Mouse (Mus musculus) heart, embryonic 14.5 days (tissue): ENCODE measurements at regions not wholly inside any gene's neighbourhood (a gene's known extent, or its start where the extent isn't known, plus 50 kb on each side); places are given as distances from the start of the nearest gene placed in this dataset.

Experiments
- ATAC-seq: fragments of 200-750 bp; cut with Nextera tagmentation; 2 replicates; pipeline ENCODE4 v1.8.0; 2017; ENCODE audit warnings: low read depth, moderate TSS enrichment; ENCODE audit not compliant: insufficient number of reproducible peaks, insufficient read depth, low FRiP score
- H3K27ac ChIP-seq, 2 experiments: fragments of 200-500 bp in 1 of 2; fragments of 300-500 bp in 1 of 2; sonication (generic) in 1 of 2; replicated peaks in 1 of 2; 2 replicates each; pipeline ENCODE4 v1.5.1; 2012 to 2014; ENCODE audit warnings: low read depth in 2 of 2, low read length in 2 of 2, control low read depth in 1 of 2, mild to moderate bottlenecking in 1 of 2, mixed read lengths in 1 of 2; ENCODE audit not compliant: control insufficient read depth in 1 of 2, insufficient read depth in 1 of 2
- H3K27me3 ChIP-seq: fragments of 300-500 bp; sonication (generic); 2 replicates; pipeline ENCODE4 v1.6.1; 2014; ENCODE audit warnings: mild to moderate bottlenecking, low read length, control low read depth; ENCODE audit not compliant: control insufficient read depth, insufficient read depth
- H3K36me3 ChIP-seq: fragments of 300-500 bp; sonication (generic); 2 replicates; pipeline ENCODE4 v1.6.1; 2014; ENCODE audit warnings: mild to moderate bottlenecking, control low read depth, low read length, mixed read lengths; ENCODE audit not compliant: control insufficient read depth, insufficient read depth
- H3K4me1 ChIP-seq, 2 experiments: fragments of 200-500 bp in 1 of 2; fragments of 300-500 bp in 1 of 2; sonication (generic) in 1 of 2; 2 replicates each; pipeline ENCODE4 v1.6.1; 2012 to 2014; ENCODE audit warnings: low read length in 2 of 2, control low read depth in 1 of 2, mixed read lengths in 1 of 2; ENCODE audit not compliant: control insufficient read depth in 2 of 2, insufficient read depth in 2 of 2
- H3K4me2 ChIP-seq: fragments of 300-500 bp; sonication (generic); 2 replicates; pipeline ENCODE4 v1.6.1; 2014; ENCODE audit warnings: mild to moderate bottlenecking, low read length
- H3K4me3 ChIP-seq, 2 experiments: fragments of 200-500 bp in 1 of 2; fragments of 300-500 bp in 1 of 2; sonication (generic) in 1 of 2; 2 replicates each; pipeline ENCODE4 v1.5.1; 2012 to 2014; ENCODE audit warnings: low read length in 2 of 2, mild to moderate bottlenecking in 2 of 2, control low read depth in 1 of 2, low read depth in 1 of 2, moderate library complexity in 1 of 2; ENCODE audit not compliant: control insufficient read depth in 1 of 2, insufficient read depth in 1 of 2
- H3K9ac ChIP-seq: fragments of 300-500 bp; sonication (generic); 2 replicates; pipeline ENCODE4 v1.6.1; 2014; ENCODE audit warnings: mild to moderate bottlenecking, low read length
- H3K9me3 ChIP-seq: fragments of 300-500 bp; sonication (generic); 2 replicates; pipeline ENCODE4 v1.6.1; 2016; ENCODE audit warnings: low read length, control low read depth; ENCODE audit not compliant: control insufficient read depth
- WGBS: fragments of 180-500 bp; shearing (Covaris S2); extraction: QIAGEN DNeasy Blood & Tissue Kit; methylation state at CpG from one replicate; pipeline ENCODE4 v1.1.7; 2014; 5-methylcytosine and 5-hydroxymethylcytosine counted together

DNA sequence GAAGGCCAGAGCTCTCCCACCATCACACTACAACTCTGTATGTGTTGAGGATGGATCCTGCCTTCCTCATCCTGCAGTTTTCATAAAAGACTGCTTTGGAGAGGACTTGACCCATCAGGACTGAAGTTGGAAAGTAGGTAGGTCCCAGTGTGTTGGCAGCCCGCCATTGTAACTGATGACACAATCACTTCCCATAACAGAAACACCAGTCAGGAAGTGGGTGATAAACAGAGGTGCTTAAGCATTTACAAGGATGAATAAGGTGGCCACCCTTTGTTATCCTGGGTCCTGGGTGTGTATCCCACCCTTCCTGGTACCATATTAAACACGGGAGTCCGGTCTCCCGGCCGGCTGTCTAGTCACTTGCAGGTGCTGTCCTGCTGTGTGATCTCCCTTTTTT, 118.3 kb downstream of the Snx10 start:
- ATAC-seq: no peak
- 47% methylated on average over 5 of the region's 5 CpGs for WGBS

GRCm38 (mm10) chr6:51648813-51649212, 125.1 kb downstream of the Snx10 start:
- no peak overlapping the region for H3K4me3 ChIP-seq
- no peaks in the 10 kb centered on the region for H3K4me1 ChIP-seq
- no peak overlapping the region for H3K9ac ChIP-seq
- 91% methylated on average over 7 of the region's 7 CpGs for WGBS
- no peaks in the 10 kb centered on the region for H3K27me3 ChIP-seq
- ATAC-seq: no peak
- no peak overlapping the region for H3K27ac ChIP-seq
- H3K9me3 ChIP-seq: no peaks in the 10 kb centered on the region
- H3K4me2 ChIP-seq: no peak overlapping the region
- H3K36me3 ChIP-seq: no peaks in the 10 kb centered on the region

More for the DNA sequence above, 118.3 kb downstream of the Snx10 start:
- H3K9me3 ChIP-seq: no peaks in the 10 kb centered on the region
- H3K27me3 ChIP-seq: no peaks in the 10 kb centered on the region
- no peak overlapping the region for H3K4me3 ChIP-seq
- no peak overlapping the region for H3K27ac ChIP-seq
- no peaks in the 10 kb centered on the region for H3K36me3 ChIP-seq
- H3K9ac ChIP-seq: no peak overlapping the region
- no peak overlapping the region for H3K4me2 ChIP-seq
- H3K4me1 ChIP-seq: no peaks in the 10 kb centered on the region

DNA sequence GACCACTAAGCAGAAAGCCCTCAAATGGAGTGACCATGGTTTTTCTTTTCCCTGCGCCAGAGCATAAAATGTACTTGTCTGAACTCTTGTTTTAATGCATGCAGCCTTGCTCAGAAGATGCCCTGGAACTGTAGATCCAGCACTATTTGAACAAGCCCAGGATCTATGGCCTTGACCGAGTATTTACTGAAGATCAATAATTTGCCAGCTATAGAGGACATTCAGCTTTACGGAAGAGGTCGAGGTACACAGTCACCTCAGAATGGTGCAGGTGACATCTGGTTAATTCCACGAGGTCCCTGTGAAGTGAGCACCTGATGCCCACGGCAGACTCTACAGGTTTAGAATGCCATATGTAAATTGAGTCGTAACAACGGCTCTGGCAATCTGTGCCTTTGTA, 130.1 kb downstream of the Snx10 start:
- no peaks in the 10 kb centered on the region for H3K9me3 ChIP-seq
- 0 out of 4 replicates have a peak, but pooled peaks cover 0 to 2% of the 10 kb centered on the region in 2 experiments for H3K4me1 ChIP-seq
- no peak for ATAC-seq
- H3K27me3 ChIP-seq: no peaks in the 10 kb centered on the region
- H3K4me2 ChIP-seq: no peak overlapping the region
- no peaks in the 10 kb centered on the region for H3K36me3 ChIP-seq
- WGBS: 85% methylated on average over 8 of the region's 8 CpGs
- no peak overlapping the region for H3K27ac ChIP-seq
- H3K4me3 ChIP-seq: no peak overlapping the region
- H3K9ac ChIP-seq: no peak overlapping the region

DNA sequence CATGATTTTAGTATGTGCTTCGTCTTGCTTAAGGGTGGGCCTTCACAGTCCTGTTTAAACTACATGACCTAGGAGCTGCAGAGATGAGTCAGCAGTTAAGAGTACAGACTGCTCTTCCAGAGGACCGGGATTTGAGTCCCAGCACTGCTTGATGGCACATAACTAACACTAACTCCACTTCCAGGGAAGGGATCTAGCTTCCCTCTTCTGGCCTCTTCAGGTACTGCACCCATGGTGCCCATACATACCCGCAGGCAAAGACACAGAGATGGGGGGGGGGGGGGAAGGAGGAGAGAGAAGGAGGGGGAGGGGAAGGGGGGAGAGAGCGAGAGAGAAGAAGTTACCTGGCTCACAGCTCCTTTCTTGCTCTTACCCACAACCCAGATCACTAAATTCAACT, 131.3 kb downstream of the Snx10 start:
- Histone ChIP-seq H3K27ac (no peak overlapping the region), H3K27me3 (no peaks in the 10 kb centered on the region), H3K9me3 (no peaks in the 10 kb centered on the region), H3K4me2 (no peak overlapping the region), H3K4me3 (no peak overlapping the region), H3K36me3 (no peaks in the 10 kb centered on the region), H3K4me1 (0 out of 4 replicates have a peak, but pooled peaks cover 0 to 2% of the 10 kb centered on the region in 2 experiments), H3K9ac (no peak overlapping the region)
- WGBS: 89% methylated on average over 4 of the region's 4 CpGs
- ATAC-seq: no peak

DNA sequence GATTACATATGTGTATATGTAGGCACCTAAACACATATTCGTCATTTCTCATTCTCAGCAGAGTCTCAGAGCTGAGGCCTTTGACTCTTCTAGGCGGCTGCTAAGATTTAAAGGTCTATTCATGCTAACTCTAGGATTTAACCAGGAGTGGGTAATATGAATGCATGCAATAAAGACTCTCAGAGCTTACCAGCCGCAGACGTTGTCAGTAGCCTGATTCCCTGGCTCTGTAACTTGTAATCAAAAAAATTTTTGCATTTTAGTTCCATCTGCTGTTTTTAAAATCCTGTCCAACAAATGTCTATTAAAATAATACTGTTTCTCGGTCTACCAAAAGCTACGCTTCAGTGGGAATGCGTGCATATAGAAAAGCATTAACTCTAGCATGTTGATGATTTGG, 132.4 kb downstream of the Snx10 start:
- Histone ChIP-seq H3K27ac (no peak overlapping the region), H3K4me3 (no peak overlapping the region), H3K27me3 (no peaks in the 10 kb centered on the region), H3K9me3 (no peaks in the 10 kb centered on the region), H3K4me1 (0 out of 4 replicates have a peak, but pooled peaks cover 0 to 2% of the 10 kb centered on the region in 2 experiments), H3K9ac (no peak overlapping the region), H3K4me2 (no peak overlapping the region), H3K36me3 (no peaks in the 10 kb centered on the region)
- ATAC-seq: no peak
- WGBS: 91% methylated on average over 7 of the region's 7 CpGs

GRCm38 (mm10) chr6:51656883-51657640, 133.4 kb downstream of the Snx10 start:
- no peaks in the 10 kb centered on the region for H3K36me3 ChIP-seq
- H3K4me3 ChIP-seq: no peak overlapping the region
- no peaks in the 10 kb centered on the region for H3K9me3 ChIP-seq
- no peak overlapping the region for H3K4me2 ChIP-seq
- WGBS: 62% methylated on average over 12 of the region's 12 CpGs
- no peaks in the 10 kb centered on the region for H3K27me3 ChIP-seq
- 0 out of 4 replicates have a peak, but pooled peaks cover 0 to 2% of the 10 kb centered on the region in 2 experiments for H3K4me1 ChIP-seq
- no peak overlapping the region for H3K9ac ChIP-seq
- no peak overlapping the region for H3K27ac ChIP-seq
- ATAC-seq: no peak

DNA sequence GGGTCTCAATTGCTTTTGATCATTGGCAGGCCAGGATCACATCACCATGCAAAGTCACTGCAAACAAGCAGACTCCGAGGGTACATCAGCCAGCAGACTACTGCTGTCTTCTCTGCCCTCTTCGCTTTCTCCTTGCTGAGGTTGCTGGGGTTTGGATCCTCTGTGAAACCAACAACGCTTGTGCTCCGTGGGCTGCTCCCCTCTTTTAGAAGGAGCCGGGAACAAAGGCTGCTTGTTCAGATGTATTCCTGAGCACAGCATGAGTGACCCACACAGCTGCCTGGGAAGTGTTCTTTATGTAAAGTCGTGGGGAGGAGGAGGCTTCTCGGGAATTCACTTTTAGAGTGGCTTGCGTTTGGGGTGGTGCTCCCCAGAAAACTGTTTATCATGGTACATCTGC, 134.7 kb downstream of the Snx10 start:
- no peaks in the 10 kb centered on the region for H3K27me3 ChIP-seq
- no peaks in the 10 kb centered on the region for H3K36me3 ChIP-seq
- H3K4me1 ChIP-seq: 0 out of 4 replicates have a peak, but pooled peaks cover 0 to 2% of the 10 kb centered on the region in 2 experiments
- H3K9me3 ChIP-seq: no peaks in the 10 kb centered on the region
- no peak overlapping the region for H3K4me3 ChIP-seq
- H3K27ac ChIP-seq: no peak overlapping the region
- H3K4me2 ChIP-seq: no peak overlapping the region
- H3K9ac ChIP-seq: no peak overlapping the region
- ATAC-seq: no peak
- 66% methylated on average over 8 of the region's 8 CpGs for WGBS

- H3K4me3 ChIP-seq: no peak overlapping the region
- no peak overlapping the region for H3K9ac ChIP-seq
- H3K36me3 ChIP-seq: no peaks in the 10 kb centered on the region
- no peak overlapping the region for H3K27ac ChIP-seq
- no peaks in the 10 kb centered on the region for H3K4me1 ChIP-seq
- H3K4me2 ChIP-seq: no peak overlapping the region
- no peak for ATAC-seq
- H3K27me3 ChIP-seq: no peaks in the 10 kb centered on the region
- WGBS: 70% methylated on average over 3 of the region's 3 CpGs
- peaks cover 14% of the 10 kb centered on the region for H3K9me3 ChIP-seq
These were observed 139.5 kb downstream of the Snx10 start for GRCm38 (mm10) chr6:51663178-51663577.
